Mouse (Mus musculus) heart, postnatal 0 days (tissue): ENCODE data around the gene H2al1b. TPM values are rescaled to one million over a fixed set of nuclear protein-coding genes. Genes with fewer than 3 reads are reported as not detected.
"Not testable (repeated sequence)": the region's sequence is repeated elsewhere in the genome, so short reads cannot be mapped to it uniquely, and the experiment has no call there.

ENCODE experiments used
- ATAC-seq: fragments of 200-750 bp; cut with Nextera tagmentation; 2 replicates; pipeline ENCODE4 v1.8.0; 2017; ENCODE audit warnings: low read depth, moderate number of reproducible peaks, moderate library complexity; ENCODE audit not compliant: insufficient read depth
- DNase-seq: peaks from one replicate; pipeline ENCODE4 v3.0.0-alpha.2; 2016; ENCODE audit warnings: low spot score
- H3K27ac ChIP-seq: fragments of 300-500 bp; sonication (generic); 2 replicates; pipeline ENCODE4 v1.5.1; 2014; ENCODE audit warnings: low read depth, mild to moderate bottlenecking
- H3K27me3 ChIP-seq: fragments of 300-500 bp; sonication (generic); 2 replicates; pipeline ENCODE4 v1.6.1; 2014; ENCODE audit warnings: low read length, mixed read lengths; ENCODE audit not compliant: control insufficient read depth, insufficient read depth
- H3K36me3 ChIP-seq: fragments of 300-500 bp; sonication (generic); replicated peaks from 2 replicates; pipeline ENCODE4 v1.6.1; 2014; ENCODE audit warnings: low read length, mixed read lengths; ENCODE audit not compliant: control insufficient read depth, insufficient read depth
- H3K4me1 ChIP-seq: fragments of 300-500 bp; sonication (generic); 2 replicates; pipeline ENCODE4 v1.6.1; 2014; ENCODE audit warnings: antibody characterized with exemption; ENCODE audit not compliant: control insufficient read depth, insufficient read depth
- H3K4me2 ChIP-seq: fragments of 300-500 bp; sonication (generic); 2 replicates; pipeline ENCODE4 v1.6.1; 2014; ENCODE audit warnings: low read depth, mild to moderate bottlenecking, low read length, moderate library complexity
- H3K4me3 ChIP-seq: fragments of 300-500 bp; sonication (generic); 2 replicates; pipeline ENCODE4 v1.5.1; 2014; ENCODE audit warnings: low read depth, low read length
- H3K9ac ChIP-seq: fragments of 300-500 bp; sonication (generic); replicated peaks from 2 replicates; pipeline ENCODE4 v1.6.1; 2014; ENCODE audit warnings: low read depth, low read length, mixed read lengths
- H3K9me3 ChIP-seq: fragments of 300-500 bp; sonication (generic); replicated peaks from 2 replicates; pipeline ENCODE4 v1.6.1; 2016; ENCODE audit warnings: low read length; ENCODE audit not compliant: control insufficient read depth
- CTCF ChIP-seq: IDR thresholded peaks from 2 replicates; pipeline ENCODE4 v1.5.1; 2016; ENCODE audit warnings: antibody characterized with exemption, control low read depth, low read depth
- EP300 ChIP-seq: IDR thresholded peaks from 2 replicates; pipeline ENCODE4 v1.6.1; 2016; ENCODE audit warnings: antibody characterized with exemption, low read depth
- WGBS: fragments of 180-500 bp; shearing (Covaris S2); extraction: QIAGEN DNeasy Blood & Tissue Kit; methylation state at CpG from one replicate; pipeline ENCODE4 v1.1.7; 2014; 5-methylcytosine and 5-hydroxymethylcytosine counted together
- polyA plus RNA-seq: library from polyadenylated mRNA; unstranded; fragments of >200 nt; fragmentation: Nextera tagmentation; extraction: Ambion mirVana; gene quantifications from 2 replicates; pipeline ENCODE4 v1.2.1, GENCODE M21; 2015
- total RNA-seq: library from RNA; depleted of rRNA; stranded (reverse); fragments of >200 nt; gene quantifications from 2 replicates; pipeline ENCODE4 v1.2.3, GENCODE M21; 2014; ENCODE audit warnings: low replicate concordance; rRNA removed

Gene H2al1b
- total RNA-seq (not detected in 2 replicates), polyA plus RNA-seq (not detected in 2 replicates)

DNA sequence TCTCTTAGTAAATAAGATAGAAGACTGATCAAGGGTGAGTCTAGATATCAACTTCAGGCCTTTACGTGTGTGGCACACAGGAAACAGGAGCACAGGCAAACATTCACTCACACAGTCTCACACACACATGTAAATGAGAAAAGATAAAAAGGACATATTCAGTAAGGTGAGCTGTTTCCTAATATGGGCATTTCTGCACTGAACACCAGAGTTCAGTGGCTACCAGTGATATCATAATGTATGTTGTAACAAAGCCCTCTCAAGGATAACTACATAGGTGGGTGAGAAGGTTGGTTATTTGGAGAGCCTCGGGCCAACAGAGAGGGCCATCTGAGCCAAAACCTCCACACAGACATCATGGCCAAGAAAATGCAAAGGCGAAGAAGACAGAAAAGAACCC, at the start of gene H2al1b:
Gene H2al1b (plus strand): TSS at position 301 of the 400 bp plus-strand sequence.
- not testable (repeated sequence) for ATAC-seq, H3K9me3 ChIP-seq, H3K9ac ChIP-seq, H3K4me2 ChIP-seq, DNase-seq, H3K27me3 ChIP-seq, H3K36me3 ChIP-seq, H3K27ac ChIP-seq, H3K4me1 ChIP-seq, H3K4me3 ChIP-seq
- 91% methylated on average over 1 of the region's 3 CpGs for WGBS

DNA sequence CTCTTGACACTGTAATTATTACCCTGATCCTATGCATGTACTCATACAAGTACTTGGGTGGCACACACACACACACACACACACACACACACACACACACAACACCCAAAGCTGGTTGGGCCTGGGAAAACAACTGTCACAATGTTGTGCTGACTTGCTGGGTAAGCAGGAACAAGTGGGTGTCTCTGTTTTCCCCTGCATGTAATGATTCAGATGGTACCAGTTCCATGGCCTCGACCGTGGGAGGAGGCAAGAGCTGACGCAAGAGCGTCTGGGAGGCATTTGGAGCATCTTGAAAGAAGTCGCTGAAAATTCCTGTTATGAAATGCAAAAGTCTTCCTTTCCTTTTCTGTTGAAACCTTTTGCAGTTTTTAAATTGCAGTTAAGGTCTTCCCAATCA, 48.2 kb upstream of the H2al1b start:
- no peak for TF ChIP-seq CTCF
- H3K9ac ChIP-seq = no peak overlapping the region
- H3K4me2 ChIP-seq = no peak overlapping the region
- no peak overlapping the region for H3K4me3 ChIP-seq
- ATAC-seq = no peak
- DNase-seq = no peak
- H3K9me3 ChIP-seq = no peaks in the 10 kb centered on the region
- H3K36me3 ChIP-seq = no peaks in the 10 kb centered on the region
- WGBS = 57% methylated on average over 5 of the region's 5 CpGs
- no peaks in the 10 kb centered on the region for H3K4me1 ChIP-seq
- H3K27me3 ChIP-seq = 0 out of 2 replicates have a peak, but pooled peaks cover 5% of the 10 kb centered on the region
- peak overlapping the region; percentile 22; the same call in 1 of the 2 replicates for H3K27ac ChIP-seq

DNA sequence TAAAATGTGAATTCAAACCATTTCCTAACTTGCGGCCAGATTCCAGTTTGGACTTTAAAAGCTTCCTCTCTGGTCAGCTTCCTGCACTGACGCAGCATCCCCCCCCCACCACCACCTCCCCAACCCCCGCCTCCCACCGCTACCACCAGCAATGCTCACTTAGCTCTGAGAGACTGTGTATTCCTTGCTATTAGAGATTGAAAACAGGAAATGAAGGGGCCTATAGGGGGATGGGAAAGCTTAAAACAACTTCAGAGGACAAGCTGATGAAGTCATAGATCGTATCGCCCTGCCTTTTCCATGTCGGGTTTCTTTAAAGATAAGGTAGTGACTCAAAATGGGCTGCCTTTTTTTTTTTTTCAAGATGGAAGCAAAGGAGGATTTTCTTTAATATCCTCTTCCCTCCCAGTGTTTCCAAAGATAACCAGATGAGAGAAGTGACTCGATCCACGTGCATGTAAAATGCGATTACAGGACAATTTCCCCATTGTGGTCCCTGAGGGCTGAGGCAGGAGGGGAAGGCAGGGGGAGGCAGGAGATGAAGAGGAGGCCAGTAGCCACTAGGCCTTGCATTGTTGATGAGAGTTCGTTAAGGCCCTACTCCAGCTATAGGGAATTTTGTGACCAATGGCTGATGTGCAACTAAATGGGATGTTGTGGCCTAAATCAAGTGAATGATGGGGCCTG, 47.6 kb upstream of the H2al1b start:
- ATAC-seq = no peak
- 52% methylated on average over 11 of the region's 11 CpGs for WGBS
- peak overlapping the region; percentile 22; the same call in 1 of the 2 replicates for H3K27ac ChIP-seq
- H3K4me1 ChIP-seq = no peaks in the 10 kb centered on the region
- no peak overlapping the region for H3K4me2 ChIP-seq
- H3K36me3 ChIP-seq = no peaks in the 10 kb centered on the region
- H3K27me3 ChIP-seq = 0 out of 2 replicates have a peak, but pooled peaks cover 5% of the 10 kb centered on the region
- H3K9me3 ChIP-seq = no peaks in the 10 kb centered on the region
- TF ChIP-seq EP300 = no peak
- no peak for TF ChIP-seq CTCF
- H3K4me3 ChIP-seq = no peak overlapping the region
- DNase-seq = no peak
- H3K9ac ChIP-seq = no peak overlapping the region

- 57% methylated on average over 8 of the region's 8 CpGs for WGBS
- Histone ChIP-seq H3K4me2 (no peak overlapping the region), H3K27ac (no peak overlapping the region), H3K4me1 (no peaks in the 10 kb centered on the region), H3K27me3 (0 out of 2 replicates have a peak, but pooled peaks cover 5% of the 10 kb centered on the region), H3K9me3 (no peaks in the 10 kb centered on the region), H3K4me3 (no peak overlapping the region), H3K36me3 (no peaks in the 10 kb centered on the region), H3K9ac (no peak overlapping the region)
- TF ChIP-seq CTCF (no peak), EP300 (no peak)
- DNase-seq (no peak), ATAC-seq (no peak)
Observed at GRCm38 (mm10) chrX:11255564-11256360, 46.5 kb upstream of the H2al1b start.

GRCm38 (mm10) chrX:11264918-11265317, 37.3 kb upstream of the H2al1b start:
- no peaks in the 10 kb centered on the region for H3K27me3 ChIP-seq
- 65% methylated on average over 8 of the region's 8 CpGs for WGBS

More at GRCm38 (mm10) chrX:11264918-11265317, 37.3 kb upstream of the H2al1b start:
- no peaks in the 10 kb centered on the region for H3K36me3 ChIP-seq
- DNase-seq (no peak), ATAC-seq (no peak)
- no peak overlapping the region for H3K27ac ChIP-seq
- H3K4me2 ChIP-seq = no peak overlapping the region
- H3K4me1 ChIP-seq = no peaks in the 10 kb centered on the region
- H3K4me3 ChIP-seq = no peak overlapping the region
- no peaks in the 10 kb centered on the region for H3K9me3 ChIP-seq
- H3K9ac ChIP-seq = no peak overlapping the region
- TF ChIP-seq CTCF = no peak
